ENCODE assay signal across 19 mouse cellular contexts in the genomic region with DNA sequence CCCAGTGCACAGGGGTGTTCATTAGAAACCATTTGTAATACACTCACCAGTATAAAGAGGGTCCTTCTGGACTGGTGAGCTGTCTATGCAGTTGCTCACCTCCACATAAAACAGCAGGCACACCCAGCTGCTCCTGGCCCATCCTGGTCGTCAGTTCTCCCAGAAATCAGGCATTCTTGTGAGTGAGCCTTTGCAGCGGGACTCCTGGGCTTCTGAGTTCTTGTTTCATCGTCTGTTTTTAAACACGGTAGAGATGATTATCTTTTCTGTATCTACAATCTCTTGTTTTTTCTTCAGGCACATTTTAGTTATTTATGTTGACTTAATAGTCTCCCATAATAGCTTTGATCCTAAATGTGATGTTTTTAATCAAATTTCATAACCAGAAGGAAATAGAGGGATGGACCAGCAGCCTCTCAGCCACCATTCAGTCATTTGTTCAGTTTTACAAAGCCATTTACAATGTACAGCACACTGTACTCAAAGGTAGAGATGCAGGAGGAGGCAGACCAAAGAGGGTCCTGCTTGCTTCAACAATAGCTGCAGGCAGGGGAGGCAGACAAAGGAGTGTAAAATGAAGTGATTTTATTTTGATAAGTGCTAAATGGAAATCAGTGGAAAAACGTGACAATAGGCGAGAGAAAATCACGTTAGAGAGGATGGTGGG. TPM values are rescaled to one million over a fixed set of nuclear protein-coding genes. Genes with fewer than 3 reads are reported as not detected.
DNase-seq lines count a peak whose midpoint lies in the region; ATAC-seq lines count a peak whose summit lies in the region.
"Had no signal": no experiment of that assay in that cellular context is flagged by ENCODE, and none has a peak within 500 bp of the region (broad histone marks: within the 10 kb centered on the region; RNA-seq: fewer than 3 reads in every experiment).

No protein-coding gene starts in this region.

- WGBS in hindbrain, embryonic 12.5 days = 56% methylated on average over 7 of the region's 7 CpGs
- WGBS in hindbrain, embryonic 10.5 days = 72% methylated on average over 7 of the region's 7 CpGs
- WGBS in forebrain, embryonic 15.5 days = 38% methylated on average over 7 of the region's 7 CpGs
- 63% methylated on average over 7 of the region's 7 CpGs for WGBS in midbrain, embryonic 11.5 days
- WGBS in neural tube, embryonic 15.5 days = 48% methylated on average over 7 of the region's 7 CpGs

- no peak overlapping the region for H3K9ac ChIP-seq in hindbrain, embryonic 12.5 days
- peak overlapping the region; percentile 48 for H3K9ac ChIP-seq in forebrain, embryonic 15.5 days (replicated peaks)
- H3K9ac ChIP-seq in midbrain, embryonic 11.5 days (ENCODE audit: low read length) = no peak overlapping the region
- no peak overlapping the region for H3K9ac ChIP-seq in neural tube, embryonic 15.5 days (replicated peaks)
- H3K9ac ChIP-seq: embryonic facial prominence, embryonic 15.5 days; limb, embryonic 13.5 days had no signal

- no peak overlapping the region for H3K4me2 ChIP-seq in hindbrain, embryonic 12.5 days (replicated peaks)
- H3K4me2 ChIP-seq in forebrain, embryonic 15.5 days (replicated peaks) = peak overlapping the region; percentile 28
- no peak overlapping the region for H3K4me2 ChIP-seq in midbrain, embryonic 11.5 days
- H3K4me2 ChIP-seq in neural tube, embryonic 15.5 days = peak overlapping the region; percentile 45
- H3K4me2 ChIP-seq: limb, embryonic 13.5 days had no signal

- no peaks in the 10 kb centered on the region for H3K36me3 ChIP-seq in hindbrain, embryonic 12.5 days
- no peaks in the 10 kb centered on the region for H3K36me3 ChIP-seq in hindbrain, embryonic 10.5 days
- no peaks in the 10 kb centered on the region for H3K36me3 ChIP-seq in forebrain, embryonic 15.5 days
- H3K36me3 ChIP-seq in midbrain, embryonic 11.5 days (ENCODE audit: control insufficient read depth, insufficient read depth, low read length) = no peaks in the 10 kb centered on the region
- H3K36me3 ChIP-seq in neural tube, embryonic 15.5 days = no peaks in the 10 kb centered on the region
- H3K36me3 ChIP-seq: embryonic facial prominence, embryonic 15.5 days; limb, embryonic 13.5 days had no signal

- H3K4me3 ChIP-seq in hindbrain, embryonic 12.5 days = no peak overlapping the region
- H3K4me3 ChIP-seq in hindbrain, embryonic 10.5 days = no peak overlapping the region
- no peak overlapping the region for H3K4me3 ChIP-seq in forebrain, embryonic 15.5 days
- H3K4me3 ChIP-seq in midbrain, embryonic 11.5 days (ENCODE audit: low read depth, low read length) = no peak overlapping the region
- H3K4me3 ChIP-seq in neural tube, embryonic 15.5 days (replicated peaks) = no peak overlapping the region
- H3K4me3 ChIP-seq: embryonic facial prominence, embryonic 15.5 days; limb, embryonic 13.5 days had no signal

- peak overlapping the region; percentile 42; the same call in 1 of the 2 replicates for H3K27ac ChIP-seq in hindbrain, embryonic 12.5 days
- H3K27ac ChIP-seq in hindbrain, embryonic 10.5 days = no peak overlapping the region; the same call in 1 of the 2 replicates
- peak overlapping the region; percentile 79 for H3K27ac ChIP-seq in forebrain, embryonic 15.5 days (replicated peaks)
- H3K27ac ChIP-seq in midbrain, embryonic 11.5 days (ENCODE audit: low read depth, low read length) = no peak overlapping the region
- H3K27ac ChIP-seq in neural tube, embryonic 15.5 days (replicated peaks) = peak overlapping the region; percentile 75
- H3K27ac ChIP-seq: embryonic facial prominence, embryonic 15.5 days; left cerebral cortex, adult 2 months; limb, embryonic 13.5 days had no signal

- H3K4me1 ChIP-seq in hindbrain, embryonic 12.5 days = peaks cover 10% of the 10 kb centered on the region
- H3K4me1 ChIP-seq in hindbrain, embryonic 10.5 days (replicated peaks) = peaks cover 20% of the 10 kb centered on the region
- peaks cover 20% of the 10 kb centered on the region for H3K4me1 ChIP-seq in forebrain, embryonic 15.5 days
- peaks cover 10% of the 10 kb centered on the region for H3K4me1 ChIP-seq in midbrain, embryonic 11.5 days (ENCODE audit: control insufficient read depth, insufficient read depth, low read length)
- H3K4me1 ChIP-seq in neural tube, embryonic 15.5 days = peaks cover 18% of the 10 kb centered on the region

- no peaks in the 10 kb centered on the region for H3K27me3 ChIP-seq in hindbrain, embryonic 12.5 days
- no peaks in the 10 kb centered on the region for H3K27me3 ChIP-seq in hindbrain, embryonic 10.5 days (ENCODE audit: insufficient read depth, poor library complexity, severe bottlenecking)
- no peaks in the 10 kb centered on the region for H3K27me3 ChIP-seq in forebrain, embryonic 15.5 days
- no peaks in the 10 kb centered on the region for H3K27me3 ChIP-seq in midbrain, embryonic 11.5 days (ENCODE audit: control insufficient read depth, insufficient read depth, low read length)
- H3K27me3 ChIP-seq in neural tube, embryonic 15.5 days (replicated peaks) = no peaks in the 10 kb centered on the region

- DNase-seq in hindbrain, embryonic 10.5 days (ENCODE audit: low spot score) = no peak
- DNase-seq in midbrain, embryonic 11.5 days (ENCODE audit: low spot score, missing footprints) = peak; percentile 81
- no peak for DNase-seq in lung, postnatal 36 days
- no peak for DNase-seq in natural killer cell, adult 2 months (ENCODE audit: low spot score in 2 of 2)
- no peak for DNase-seq in urinary bladder, postnatal 25 days (ENCODE audit: low spot score)
- DNase-seq: cerebellum, postnatal 36 days; gastrocnemius, postnatal 14 days; heart, postnatal 14 days; kidney, postnatal 10 days; lung, postnatal 14 days; spleen, adult 18-20 months had no signal

- ATAC-seq in hindbrain, embryonic 12.5 days (ENCODE audit: low FRiP score) = no peak
- peak; percentile 64 for ATAC-seq in forebrain, embryonic 15.5 days (replicated peaks)
- peak; percentile 44; the same call in 1 of the 2 replicates for ATAC-seq in midbrain, embryonic 11.5 days (ENCODE audit: low FRiP score)
- peak; percentile 81 for ATAC-seq in neural tube, embryonic 15.5 days (ENCODE audit: low FRiP score)
- ATAC-seq: activated CD4-positive, CD25-positive, alpha-beta regulatory T cell, adult 4 months; intestine, embryonic 16.5 days had no signal

- no peaks in the 10 kb centered on the region for H3K9me3 ChIP-seq in hindbrain, embryonic 12.5 days (replicated peaks)
- H3K9me3 ChIP-seq in hindbrain, embryonic 10.5 days = no peaks in the 10 kb centered on the region
- H3K9me3 ChIP-seq in forebrain, embryonic 15.5 days = no peaks in the 10 kb centered on the region
- no peaks in the 10 kb centered on the region for H3K9me3 ChIP-seq in midbrain, embryonic 11.5 days (ENCODE audit: control insufficient read depth, low read length)
- no peaks in the 10 kb centered on the region for H3K9me3 ChIP-seq in neural tube, embryonic 15.5 days (replicated peaks)
- H3K9me3 ChIP-seq: embryonic facial prominence, embryonic 15.5 days; limb, embryonic 13.5 days had no signal

RNA-seq across cellular contexts. Expression of gene Tmc3, which starts 35.9 kb away (rescaled TPM):
- 0.26 and 1.2 TPM in 2 replicates for polyA plus RNA-seq in hindbrain, embryonic 12.5 days (2016; fragmentation: Nextera tagmentation; extraction: Ambion mirVana)
- 0.67 and 0.80 TPM in 2 replicates for polyA plus RNA-seq in hindbrain, embryonic 10.5 days (2016; fragmentation: Nextera tagmentation; extraction: Ambion mirVana)
- 0.28 and 0.50 TPM in 2 replicates for polyA plus RNA-seq in forebrain, embryonic 15.5 days (2015; fragmentation: Nextera tagmentation; extraction: Ambion mirVana)
- polyA plus RNA-seq in midbrain, embryonic 11.5 days (2014; fragmentation: Nextera tagmentation; extraction: Ambion mirVana) = 0.72 and 0.86 TPM in 2 replicates
- 0.27 and 2.2 TPM in 2 replicates for polyA plus RNA-seq in neural tube, embryonic 15.5 days (2015; fragmentation: Nextera tagmentation; extraction: Ambion mirVana)

Comparison
In these comparisons a context has a peak if more than half of its experiments do, and no peak if none do; other contexts are left out.
1. H3K27ac ChIP-seq: peak in hindbrain, embryonic 12.5 days (single experiment), forebrain, embryonic 15.5 days (single experiment) and neural tube, embryonic 15.5 days (single experiment); none in hindbrain, embryonic 10.5 days (single experiment) and midbrain, embryonic 11.5 days (single experiment).
2. H3K4me2 ChIP-seq: peak in forebrain, embryonic 15.5 days (single experiment) and neural tube, embryonic 15.5 days (single experiment); none in hindbrain, embryonic 12.5 days (single experiment) and midbrain, embryonic 11.5 days (single experiment).